Mouse (Mus musculus): Measurements from ENCODE around the gene Defb19.

- TF ChIP-seq CTCF (IDR thresholded peaks at IDR 0.05; ENCODE audit: control insufficient read depth, insufficient read depth, insufficient read length), result no peak
- TF ChIP-seq MYOG (IDR thresholded peaks at IDR 0.05; ENCODE audit: control insufficient read depth, extremely low read depth, insufficient read length), result no peak
Measured at GRCm38 (mm10) chr2:152625256-152625655, 45.1 kb upstream of the Defb19 start.

All from C2C12 (cell line).